Mouse (Mus musculus): Measurements from ENCODE around the gene Fam234a. TPM values are rescaled to one million over a fixed set of nuclear protein-coding genes. Genes with fewer than 3 reads are reported as not detected.

Gene Fam234a
- polyA plus RNA-seq, 1 experiment from 2014 or later = 76.5 TPM

GRCm38 (mm10) chr17:26262384-26262783, 18.3 kb upstream of the Fam234a start:
- Histone ChIP-seq H3K4me1 (replicated peaks; ENCODE audit: control insufficient read depth, insufficient read depth, low read length) (no peaks in the 10 kb centered on the region), H3K4me3 (ENCODE audit: low read depth, low read length) (no peak overlapping the region), H3K27ac (ENCODE audit: low read depth) (no peak overlapping the region), H3K36me3 (ENCODE audit: control insufficient read depth, insufficient read depth, low read length) (peaks cover 95% of the 10 kb centered on the region), H3K4me2 (ENCODE audit: low read length) (no peak overlapping the region), H3K9ac (ENCODE audit: low read length) (no peak overlapping the region), H3K27me3 (replicated peaks; ENCODE audit: control insufficient read depth, insufficient read depth, low read length) (no peaks in the 10 kb centered on the region), H3K9me3 (ENCODE audit: control insufficient read depth, low read length) (no peaks in the 10 kb centered on the region)
- ATAC-seq (replicated peaks; ENCODE audit: low FRiP score, low TSS enrichment, low read depth) = no peak
- DNase-seq (ENCODE audit: low spot score) = no peak
- 92% methylated on average over 3 of the region's 3 CpGs for WGBS

GRCm38 (mm10) chr17:26261826-26262225, 17.8 kb upstream of the Fam234a start:
- H3K4me2 ChIP-seq (ENCODE audit: low read length) = no peak overlapping the region
- DNase-seq (ENCODE audit: low spot score) (no peak), ATAC-seq (replicated peaks; ENCODE audit: low FRiP score, low TSS enrichment, low read depth) (no peak)
- H3K9ac ChIP-seq (ENCODE audit: low read length) = no peak overlapping the region
- no peak overlapping the region for H3K27ac ChIP-seq (ENCODE audit: low read depth)
- no peak overlapping the region for H3K4me3 ChIP-seq (ENCODE audit: low read depth, low read length)
- H3K4me1 ChIP-seq (replicated peaks; ENCODE audit: control insufficient read depth, insufficient read depth, low read length) = no peaks in the 10 kb centered on the region
- 75% methylated on average over 4 of the region's 4 CpGs for WGBS
- H3K27me3 ChIP-seq (replicated peaks; ENCODE audit: control insufficient read depth, insufficient read depth, low read length) = no peaks in the 10 kb centered on the region
- H3K9me3 ChIP-seq (ENCODE audit: control insufficient read depth, low read length) = no peaks in the 10 kb centered on the region
- H3K36me3 ChIP-seq (ENCODE audit: control insufficient read depth, insufficient read depth, low read length) = peaks cover 95% of the 10 kb centered on the region

- no peak overlapping the region for H3K4me3 ChIP-seq (ENCODE audit: low read depth, low read length)
- H3K27ac ChIP-seq (ENCODE audit: low read depth) = no peak overlapping the region
- H3K9me3 ChIP-seq (ENCODE audit: control insufficient read depth, low read length) = no peaks in the 10 kb centered on the region
- H3K9ac ChIP-seq (ENCODE audit: low read length) = no peak overlapping the region
- no peak for DNase-seq (ENCODE audit: low spot score)
- peaks cover 60% of the 10 kb centered on the region for H3K36me3 ChIP-seq (ENCODE audit: control insufficient read depth, insufficient read depth, low read length)
- H3K27me3 ChIP-seq (replicated peaks; ENCODE audit: control insufficient read depth, insufficient read depth, low read length) = no peaks in the 10 kb centered on the region
- ATAC-seq (replicated peaks; ENCODE audit: low FRiP score, low TSS enrichment, low read depth) = no peak
- no peak overlapping the region for H3K4me2 ChIP-seq (ENCODE audit: low read length)
- H3K4me1 ChIP-seq (replicated peaks; ENCODE audit: control insufficient read depth, insufficient read depth, low read length) = peaks cover 13% of the 10 kb centered on the region
- 95% methylated on average over 7 of the region's 7 CpGs for WGBS
Observed at GRCm38 (mm10) chr17:26255313-26255712, 11.3 kb upstream of the Fam234a start.

GRCm38 (mm10) chr17:26253399-26253798, 9.4 kb upstream of the Fam234a start:
- peaks cover 41% of the 10 kb centered on the region for H3K36me3 ChIP-seq (ENCODE audit: control insufficient read depth, insufficient read depth, low read length)
- peak overlapping the region; percentile 97 for H3K9ac ChIP-seq (ENCODE audit: low read length)
- peak overlapping the region; percentile 90 for H3K4me2 ChIP-seq (ENCODE audit: low read length)
- H3K4me1 ChIP-seq (replicated peaks; ENCODE audit: control insufficient read depth, insufficient read depth, low read length) = peaks cover 13% of the 10 kb centered on the region
- peak overlapping the region; percentile 99 for H3K27ac ChIP-seq (ENCODE audit: low read depth)
- DNase-seq (ENCODE audit: low spot score) = no peak
- H3K4me3 ChIP-seq (ENCODE audit: low read depth, low read length) = peak overlapping the region; percentile 91
- under 1% methylated on average over 23 of the region's 24 CpGs for WGBS
- peak; percentile 30; the same call in 1 of the 2 replicates for ATAC-seq (replicated peaks; ENCODE audit: low FRiP score, low TSS enrichment, low read depth)
- H3K9me3 ChIP-seq (ENCODE audit: control insufficient read depth, low read length) = no peaks in the 10 kb centered on the region
- no peaks in the 10 kb centered on the region for H3K27me3 ChIP-seq (replicated peaks; ENCODE audit: control insufficient read depth, insufficient read depth, low read length)

DNA sequence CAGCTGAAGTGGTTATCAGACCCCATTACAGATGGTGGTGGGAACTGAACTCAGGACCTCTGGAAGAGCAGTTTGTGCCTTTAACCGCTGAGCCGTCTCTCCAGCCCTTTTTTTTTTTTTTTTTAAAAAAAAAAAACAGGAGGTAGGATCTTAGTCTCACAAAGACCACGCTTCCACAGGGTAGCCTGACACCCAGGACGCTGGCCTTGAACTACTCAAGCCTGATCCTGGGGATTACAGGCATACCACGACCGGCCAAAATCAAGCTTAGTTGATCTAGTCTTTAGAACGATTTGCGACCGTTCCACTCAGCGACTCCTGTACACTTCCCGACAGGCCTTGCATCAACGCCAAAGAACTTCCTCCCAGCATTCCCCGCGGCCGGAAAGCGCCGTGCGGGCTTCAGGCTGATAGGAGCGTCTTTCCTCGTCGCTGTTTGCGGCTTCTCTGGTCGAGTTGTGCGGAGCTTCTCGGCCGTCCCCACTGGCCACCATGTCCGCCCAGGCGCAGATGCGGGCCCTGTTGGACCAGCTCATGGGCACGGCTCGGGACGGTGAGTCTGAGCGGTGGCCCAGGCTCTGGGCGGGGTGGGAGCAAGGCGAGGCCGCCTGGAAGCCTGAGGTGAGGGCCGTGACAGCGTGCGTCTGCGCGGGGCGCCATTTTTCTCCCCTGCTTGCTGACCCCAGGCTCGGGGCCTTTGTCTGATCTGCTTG, 8.7 kb upstream of the Fam234a start, which contains the start of gene Luc7l:
TSS of gene Luc7l (plus strand) at position 358 of the 713 bp plus-strand sequence.
- Histone ChIP-seq H3K4me1 (replicated peaks; ENCODE audit: control insufficient read depth, insufficient read depth, low read length) (peaks cover 13% of the 10 kb centered on the region), H3K27me3 (replicated peaks; ENCODE audit: control insufficient read depth, insufficient read depth, low read length) (no peaks in the 10 kb centered on the region), H3K9ac (ENCODE audit: low read length) (peak within 1 kb of the TSS; percentile 97), H3K4me3 (ENCODE audit: low read depth, low read length) (peak within 1 kb of the TSS; percentile 91), H3K4me2 (ENCODE audit: low read length) (peak within 1 kb of the TSS; percentile 90), H3K9me3 (ENCODE audit: control insufficient read depth, low read length) (no peaks in the 10 kb centered on the region), H3K36me3 (ENCODE audit: control insufficient read depth, insufficient read depth, low read length) (peaks cover 34% of the 10 kb centered on the region), H3K27ac (ENCODE audit: low read depth) (peak within 1 kb of the TSS; percentile 99)
- peak; percentile 95 for ATAC-seq (replicated peaks; ENCODE audit: low FRiP score, low TSS enrichment, low read depth)
- under 1% methylated on average over 43 of the region's 43 CpGs for whole genome bisulfite sequencing
- DNase-seq (ENCODE audit: low spot score) = peak; percentile 98

DNA sequence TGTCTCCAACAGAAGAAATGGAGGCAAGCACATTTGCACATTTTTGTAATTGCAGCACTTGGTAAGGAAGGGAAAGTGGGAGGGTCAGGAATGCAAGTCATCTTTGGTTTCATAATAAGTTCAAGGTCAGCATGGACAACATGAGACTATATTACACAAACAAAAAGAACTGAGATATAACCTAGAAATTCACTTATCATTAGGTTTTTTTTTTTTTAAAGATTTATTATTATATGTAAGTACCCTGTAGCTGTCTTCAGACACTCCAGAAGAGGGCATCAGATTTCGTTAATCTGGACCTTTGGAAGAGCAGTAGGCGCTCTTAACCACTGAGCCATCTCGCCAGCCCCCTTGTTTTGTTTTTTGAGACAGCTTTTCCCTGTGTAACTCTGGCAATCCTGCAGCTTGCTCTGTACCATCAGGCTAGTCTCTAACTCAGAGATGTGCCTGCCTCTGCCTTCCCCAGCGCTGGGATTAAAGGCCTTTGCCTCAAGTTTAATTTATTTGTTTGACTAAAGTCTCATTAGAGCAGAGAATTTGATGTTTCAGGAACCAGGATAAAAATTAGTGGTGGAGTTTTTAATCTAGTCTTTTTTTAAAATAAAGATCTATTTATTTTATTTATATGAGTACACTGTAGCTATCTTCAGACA, 8.0 kb upstream of the Fam234a start:
- 57% methylated on average over 4 of the region's 4 CpGs for WGBS
- no peaks in the 10 kb centered on the region for H3K27me3 ChIP-seq (replicated peaks; ENCODE audit: control insufficient read depth, insufficient read depth, low read length)
- DNase-seq (ENCODE audit: low spot score) (no peak), ATAC-seq (replicated peaks; ENCODE audit: low FRiP score, low TSS enrichment, low read depth) (no peak)
- peaks cover 13% of the 10 kb centered on the region for H3K4me1 ChIP-seq (replicated peaks; ENCODE audit: control insufficient read depth, insufficient read depth, low read length)
- H3K36me3 ChIP-seq (ENCODE audit: control insufficient read depth, insufficient read depth, low read length) = peaks cover 27% of the 10 kb centered on the region
- H3K27ac ChIP-seq (ENCODE audit: low read depth) = peak overlapping the region; percentile 99
- peak overlapping the region; percentile 90 for H3K4me2 ChIP-seq (ENCODE audit: low read length)
- H3K9me3 ChIP-seq (ENCODE audit: control insufficient read depth, low read length) = no peaks in the 10 kb centered on the region
- H3K9ac ChIP-seq (ENCODE audit: low read length) = peak overlapping the region; percentile 97; the same call in 1 of the 2 replicates
- H3K4me3 ChIP-seq (ENCODE audit: low read depth, low read length) = peak overlapping the region; percentile 91

DNA sequence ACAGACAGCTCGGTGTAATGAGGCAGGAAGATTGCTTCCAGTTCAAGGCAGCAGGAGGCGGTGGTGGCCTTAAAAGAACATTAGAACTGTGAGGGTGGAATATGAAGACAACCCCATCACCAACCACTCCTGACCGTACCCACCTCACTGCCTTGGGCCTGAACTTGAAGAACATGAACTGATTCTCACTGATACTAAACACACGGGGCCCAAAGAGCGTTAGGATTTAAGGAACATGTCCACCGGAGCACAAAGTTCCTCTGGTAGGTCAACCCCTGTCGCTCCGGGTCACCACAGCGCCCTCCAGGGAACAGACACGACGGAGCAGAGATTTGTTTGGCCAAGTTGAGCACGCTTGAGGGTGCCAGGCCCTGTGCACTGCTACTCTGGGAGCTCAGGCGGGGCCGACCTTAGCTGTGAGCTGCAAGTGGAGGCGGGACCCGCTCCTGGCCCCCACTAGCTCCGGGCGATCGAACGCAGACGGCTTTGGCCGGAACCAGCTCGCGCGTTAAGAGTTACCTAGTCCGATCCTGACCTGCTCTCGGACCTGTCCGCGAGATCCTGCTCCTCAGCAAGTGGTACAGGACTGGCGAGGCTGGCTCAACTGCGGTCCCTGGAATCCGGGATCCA, 456 bp downstream of the Fam234a start:
- 1% methylated on average over 32 of the region's 32 CpGs for WGBS
- Histone ChIP-seq H3K4me3 (ENCODE audit: low read depth, low read length) (peak overlapping the region; percentile 66), H3K27ac (ENCODE audit: low read depth) (peak overlapping the region; percentile 66), H3K4me1 (replicated peaks; ENCODE audit: control insufficient read depth, insufficient read depth, low read length) (peaks cover 8% of the 10 kb centered on the region; the same call in 1 of the 2 replicates), H3K9ac (ENCODE audit: low read length) (peak overlapping the region; percentile 60), H3K4me2 (ENCODE audit: low read length) (peak overlapping the region; percentile 72), H3K27me3 (replicated peaks; ENCODE audit: control insufficient read depth, insufficient read depth, low read length) (no peaks in the 10 kb centered on the region), H3K36me3 (ENCODE audit: control insufficient read depth, insufficient read depth, low read length) (no peaks in the 10 kb centered on the region), H3K9me3 (ENCODE audit: control insufficient read depth, low read length) (no peaks in the 10 kb centered on the region)
- ATAC-seq (replicated peaks; ENCODE audit: low FRiP score, low TSS enrichment, low read depth) (peak; percentile 84), DNase-seq (ENCODE audit: low spot score) (no peak)

DNA sequence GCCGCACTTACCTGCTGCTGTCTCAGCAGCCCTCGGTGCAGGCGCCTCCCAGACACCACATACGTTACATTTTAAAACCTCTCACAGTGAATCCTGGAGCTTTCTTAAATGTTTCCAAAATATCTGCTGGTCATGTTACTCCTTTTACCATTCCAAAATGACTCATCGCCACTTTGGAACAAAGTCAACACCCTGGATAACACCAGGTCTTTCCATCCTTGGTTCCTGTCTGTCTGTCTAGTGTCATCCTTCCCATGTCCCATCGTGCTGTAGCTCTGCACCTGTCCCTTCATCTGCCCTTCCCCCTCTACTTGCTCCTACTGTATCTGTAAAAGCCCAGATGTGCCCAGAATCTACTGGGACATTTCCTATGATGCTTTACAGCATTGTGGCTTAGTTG, 3.1 kb downstream of the Fam234a start:
- no peak for DNase-seq (ENCODE audit: low spot score)
- Histone ChIP-seq H3K4me3 (ENCODE audit: low read depth, low read length) (no peak overlapping the region), H3K36me3 (ENCODE audit: control insufficient read depth, insufficient read depth, low read length) (no peaks in the 10 kb centered on the region), H3K27ac (ENCODE audit: low read depth) (no peak overlapping the region), H3K9me3 (ENCODE audit: control insufficient read depth, low read length) (no peaks in the 10 kb centered on the region), H3K4me2 (ENCODE audit: low read length) (no peak overlapping the region), H3K27me3 (replicated peaks; ENCODE audit: control insufficient read depth, insufficient read depth, low read length) (no peaks in the 10 kb centered on the region), H3K9ac (ENCODE audit: low read length) (no peak overlapping the region), H3K4me1 (replicated peaks; ENCODE audit: control insufficient read depth, insufficient read depth, low read length) (peaks cover 14% of the 10 kb centered on the region; the same call in 1 of the 2 replicates)
- 69% methylated on average over 6 of the region's 6 CpGs for WGBS
- ATAC-seq (replicated peaks; ENCODE audit: low FRiP score, low TSS enrichment, low read depth) = no peak
